Mouse (Mus musculus) kidney, adult 8-10 months (tissue): ENCODE measurements around the gene Nfe2l2.
"Not testable (repeated sequence)": the region's sequence is repeated elsewhere in the genome, so short reads cannot be mapped to it uniquely, and the experiment has no call there.

Experiments used
- DNase-seq, 2 experiments: peaks; one replicate each; pipeline ENCODE4 v3.0.0; 2022

The Nfe2l2 gene

GRCm38 (mm10) chr2:75642795-75643550 lies 61.5 kb downstream of the Nfe2l2 start:
- DNase-seq: peak; percentile 66 to 85

GRCm38 (mm10) chr2:75642312-75642711 lies 62.1 kb downstream of the Nfe2l2 start:
- not testable (repeated sequence) for DNase-seq

GRCm38 (mm10) chr2:75639535-75639934 lies 64.9 kb downstream of the Nfe2l2 start:
- DNase-seq: not testable (repeated sequence)

- DNase-seq: not testable (repeated sequence)
These were observed 66.6 kb downstream of the Nfe2l2 start for GRCm38 (mm10) chr2:75637822-75638221.

- no peak for DNase-seq
These were observed 67.1 kb downstream of the Nfe2l2 start for GRCm38 (mm10) chr2:75637361-75637760.

- not testable (repeated sequence) for DNase-seq
These were observed 67.5 kb downstream of the Nfe2l2 start for GRCm38 (mm10) chr2:75637055-75637304.

- peak; percentile 82 to 84 for DNase-seq
These were observed 68.0 kb downstream of the Nfe2l2 start for GRCm38 (mm10) chr2:75636261-75637054.

- not testable (repeated sequence) for DNase-seq
These were observed 70.0 kb downstream of the Nfe2l2 start for GRCm38 (mm10) chr2:75634431-75634830.

GRCm38 (mm10) chr2:75633784-75634183 lies 70.7 kb downstream of the Nfe2l2 start:
- DNase-seq: peak; percentile 54 to 71

GRCm38 (mm10) chr2:75633381-75633780 lies 71.1 kb downstream of the Nfe2l2 start:
- DNase-seq: peak; percentile 59 to 71

- no peak for DNase-seq
These were observed 71.7 kb downstream of the Nfe2l2 start for GRCm38 (mm10) chr2:75632721-75633181.

- DNase-seq: no peak
These were observed 72.4 kb downstream of the Nfe2l2 start for GRCm38 (mm10) chr2:75632043-75632442.

GRCm38 (mm10) chr2:75631421-75631820 lies 73.0 kb downstream of the Nfe2l2 start:
- no peak for DNase-seq

- no peak for DNase-seq
These were observed 76.0 kb downstream of the Nfe2l2 start for GRCm38 (mm10) chr2:75628487-75628886.

- DNase-seq: no peak
These were observed 77.6 kb downstream of the Nfe2l2 start for GRCm38 (mm10) chr2:75626597-75627440.
